Mouse (Mus musculus): ENCODE results near the gene Rpl18a. TPM values are rescaled to one million over a fixed set of nuclear protein-coding genes. Genes with fewer than 3 reads are reported as not detected.

Gene Rpl18a
- polyA plus RNA-seq, 1 experiment from 2014 or later = 2,149 TPM

DNA sequence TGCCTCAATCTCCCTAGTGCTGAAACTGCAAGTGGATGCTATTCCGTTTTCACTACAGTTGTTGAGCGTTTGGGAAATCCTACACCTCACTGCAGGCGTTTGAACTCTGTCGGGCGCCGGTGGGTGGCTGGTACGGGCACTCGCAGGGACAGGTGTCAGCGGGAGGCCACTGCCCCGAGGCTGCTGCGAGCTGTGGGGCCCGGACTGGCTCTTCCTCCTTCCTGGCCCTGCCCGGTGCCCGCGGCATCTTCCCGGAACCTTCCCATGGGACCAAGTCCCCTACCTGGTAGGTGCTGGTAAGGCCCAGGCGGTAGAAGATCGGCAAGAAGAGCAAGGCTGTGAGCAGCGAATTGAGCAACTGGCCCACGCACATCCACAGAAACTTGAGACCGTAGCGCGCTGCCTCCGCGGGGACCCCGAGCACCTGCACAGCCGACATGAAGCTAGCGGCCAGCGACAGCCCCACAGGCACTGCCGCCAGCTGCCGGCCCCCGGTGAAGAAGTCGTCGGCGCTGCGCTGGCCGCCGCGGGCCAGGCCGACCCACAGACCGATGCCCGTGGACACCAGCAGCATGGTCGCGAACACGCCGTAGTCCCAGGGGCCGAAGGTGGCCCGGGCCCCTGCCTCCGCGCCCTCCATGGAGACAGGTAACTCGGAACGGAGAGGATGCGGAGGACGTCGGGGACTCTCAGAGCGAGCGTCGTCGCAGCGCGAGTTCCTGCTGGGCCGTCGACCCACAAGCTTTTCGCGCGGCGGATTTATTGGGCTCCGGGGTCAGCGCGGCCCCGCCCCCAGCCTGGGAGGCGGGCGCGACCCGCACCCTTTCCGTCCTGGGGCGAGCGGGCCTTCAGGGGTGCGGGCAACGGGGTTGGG is 5.0 kb downstream of the Rpl18a start, which contains the start of gene Slc5a5:
TSS of gene Slc5a5 (minus strand) at position 736 of the 874 bp plus-strand sequence.
- ATAC-seq (ENCODE audit: low read depth) = no peak
- H3K27ac ChIP-seq (ENCODE audit: low read length) = no peak within 1 kb of the TSS
- H3K9ac ChIP-seq (ENCODE audit: low read depth, low read length) = no peak within 1 kb of the TSS; the same call in 1 of the 2 replicates
- peak within 1 kb of the TSS; percentile 14; the same call in 1 of the 2 replicates for H3K4me3 ChIP-seq (ENCODE audit: low read depth, low read length)
- 5% methylated on average over 78 of the region's 80 CpGs for WGBS (ENCODE audit: insufficient replicate concordance)
- peaks cover 22% of the 10 kb centered on the region for H3K36me3 ChIP-seq (ENCODE audit: control insufficient read depth, insufficient read depth)
- H3K27me3 ChIP-seq (ENCODE audit: control insufficient read depth, insufficient read depth, low read depth, low read length) = peaks cover 45% of the 10 kb centered on the region
- H3K9me3 ChIP-seq (replicated peaks; ENCODE audit: control insufficient read depth, low read length) = no peaks in the 10 kb centered on the region
- H3K4me1 ChIP-seq (ENCODE audit: control insufficient read depth, low read depth, low read length) = peaks cover 32% of the 10 kb centered on the region
- no peak within 1 kb of the TSS for H3K4me2 ChIP-seq (ENCODE audit: low read depth, low read length)

DNA sequence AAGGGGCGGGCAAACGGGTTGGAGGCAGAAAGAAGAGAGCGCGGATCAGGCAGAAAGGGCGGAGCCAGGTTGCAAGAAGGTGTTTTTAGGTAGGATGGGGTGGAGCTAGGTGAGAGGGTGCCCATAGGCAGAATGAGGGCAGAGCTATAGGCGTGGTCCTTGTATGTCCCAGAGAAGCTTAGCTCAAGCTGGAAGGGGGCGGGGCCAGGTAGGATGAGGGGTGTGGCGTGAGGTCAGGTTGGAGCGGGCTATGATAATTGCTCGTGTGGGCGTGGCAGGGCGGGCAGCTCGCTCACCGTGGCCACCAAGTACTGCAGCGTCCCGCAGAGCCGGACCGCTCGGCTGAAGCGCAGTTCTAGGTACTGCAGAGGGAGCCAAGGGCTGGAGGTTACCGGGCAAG is 5.9 kb downstream of the Rpl18a start:
- 8% methylated on average over 21 of the region's 21 CpGs for WGBS (ENCODE audit: insufficient replicate concordance)

GRCm38 (mm10) chr8:70890656-70891055 is 6.6 kb downstream of the Rpl18a start:
- H3K4me3 ChIP-seq (ENCODE audit: low read depth, low read length) = no peak overlapping the region
- WGBS (ENCODE audit: insufficient replicate concordance) = 84% methylated on average over 5 of the region's 5 CpGs
- no peak overlapping the region for H3K9ac ChIP-seq (ENCODE audit: low read depth, low read length)
- H3K4me2 ChIP-seq (ENCODE audit: low read depth, low read length) = no peak overlapping the region
- H3K27ac ChIP-seq (ENCODE audit: low read length) = no peak overlapping the region
- ATAC-seq (ENCODE audit: low read depth) = no peak
- peaks cover 20% of the 10 kb centered on the region for H3K36me3 ChIP-seq (ENCODE audit: control insufficient read depth, insufficient read depth)
- peaks cover 55% of the 10 kb centered on the region for H3K27me3 ChIP-seq (ENCODE audit: control insufficient read depth, insufficient read depth, low read depth, low read length)
- H3K4me1 ChIP-seq (ENCODE audit: control insufficient read depth, low read depth, low read length) = peaks cover 23% of the 10 kb centered on the region
- H3K9me3 ChIP-seq (replicated peaks; ENCODE audit: control insufficient read depth, low read length) = no peaks in the 10 kb centered on the region

More for the DNA sequence above, 5.9 kb downstream of the Rpl18a start:
- Histone ChIP-seq H3K36me3 (ENCODE audit: control insufficient read depth, insufficient read depth) (peaks cover 22% of the 10 kb centered on the region), H3K9me3 (replicated peaks; ENCODE audit: control insufficient read depth, low read length) (no peaks in the 10 kb centered on the region), H3K4me3 (ENCODE audit: low read depth, low read length) (no peak overlapping the region), H3K27ac (ENCODE audit: low read length) (no peak overlapping the region), H3K27me3 (ENCODE audit: control insufficient read depth, insufficient read depth, low read depth, low read length) (peaks cover 48% of the 10 kb centered on the region), H3K9ac (ENCODE audit: low read depth, low read length) (no peak overlapping the region), H3K4me2 (ENCODE audit: low read depth, low read length) (no peak overlapping the region), H3K4me1 (ENCODE audit: control insufficient read depth, low read depth, low read length) (peaks cover 30% of the 10 kb centered on the region)
- peak; percentile 28 for ATAC-seq (ENCODE audit: low read depth)

DNA sequence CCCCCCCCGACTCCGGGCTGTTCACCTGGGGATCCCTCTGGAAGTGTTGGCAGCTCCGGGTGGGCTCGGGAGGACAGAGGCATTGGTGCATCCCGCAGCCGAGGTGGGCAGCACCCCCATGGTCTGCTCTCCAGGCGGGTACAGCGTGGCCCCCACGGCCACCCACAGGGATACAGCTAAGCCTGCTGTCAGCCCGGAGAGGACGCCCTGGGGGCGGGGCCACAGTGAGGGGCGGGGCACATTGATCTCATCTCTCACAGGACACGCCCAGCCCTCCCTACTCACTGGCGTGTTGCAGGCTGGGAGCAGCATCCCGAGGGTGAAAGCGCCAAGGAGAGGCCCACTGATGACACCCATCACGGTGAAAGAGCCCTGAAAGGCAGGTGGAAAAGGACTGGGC is 9.5 kb downstream of the Rpl18a start:
- H3K4me2 ChIP-seq (ENCODE audit: low read depth, low read length) = 0 out of 2 replicates have a peak overlapping the region, but pooled peaks have one; percentile 3
- peaks cover 42% of the 10 kb centered on the region for H3K27me3 ChIP-seq (ENCODE audit: control insufficient read depth, insufficient read depth, low read depth, low read length)
- no peak overlapping the region for H3K27ac ChIP-seq (ENCODE audit: low read length)
- H3K4me1 ChIP-seq (ENCODE audit: control insufficient read depth, low read depth, low read length) = peaks cover 17% of the 10 kb centered on the region
- no peak overlapping the region for H3K9ac ChIP-seq (ENCODE audit: low read depth, low read length)
- ATAC-seq (ENCODE audit: low read depth) = peak; percentile 63
- 7% methylated on average over 16 of the region's 18 CpGs for WGBS (ENCODE audit: insufficient replicate concordance)
- no peaks in the 10 kb centered on the region for H3K36me3 ChIP-seq (ENCODE audit: control insufficient read depth, insufficient read depth)
- no peaks in the 10 kb centered on the region for H3K9me3 ChIP-seq (replicated peaks; ENCODE audit: control insufficient read depth, low read length)
- no peak overlapping the region for H3K4me3 ChIP-seq (ENCODE audit: low read depth, low read length)

DNA sequence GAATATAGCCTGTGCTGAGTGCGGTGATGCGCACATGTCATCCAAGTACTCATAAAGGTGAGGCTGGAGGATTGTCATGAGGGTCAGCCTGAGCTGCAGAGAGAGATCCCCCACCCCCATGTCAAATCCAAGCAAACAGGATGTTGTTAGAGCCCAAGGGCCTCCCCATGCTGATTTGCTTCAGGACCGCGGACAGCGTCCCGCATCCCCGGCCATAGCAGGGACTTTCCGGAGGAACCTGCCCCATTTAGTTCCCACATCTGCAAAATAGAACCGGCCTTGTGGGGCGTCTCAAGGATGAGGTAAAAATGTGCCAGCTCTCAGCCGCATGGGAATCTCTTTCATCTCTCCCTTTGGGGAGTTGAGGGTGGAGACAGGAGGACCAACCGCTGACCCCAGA is 11.6 kb downstream of the Rpl18a start:
- H3K27me3 ChIP-seq (ENCODE audit: control insufficient read depth, insufficient read depth, low read depth, low read length) = peaks cover 23% of the 10 kb centered on the region
- H3K36me3 ChIP-seq (ENCODE audit: control insufficient read depth, insufficient read depth) = no peaks in the 10 kb centered on the region
- no peaks in the 10 kb centered on the region for H3K9me3 ChIP-seq (replicated peaks; ENCODE audit: control insufficient read depth, low read length)
- H3K4me1 ChIP-seq (ENCODE audit: control insufficient read depth, low read depth, low read length) = peaks cover 5% of the 10 kb centered on the region
- 15% methylated on average over 12 of the region's 12 CpGs for whole genome bisulfite sequencing (ENCODE audit: insufficient replicate concordance)
- no peak overlapping the region for H3K27ac ChIP-seq (ENCODE audit: low read length)
- H3K4me3 ChIP-seq (ENCODE audit: low read depth, low read length) = no peak overlapping the region
- H3K9ac ChIP-seq (ENCODE audit: low read depth, low read length) = no peak overlapping the region
- no peak for ATAC-seq (ENCODE audit: low read depth)
- H3K4me2 ChIP-seq (ENCODE audit: low read depth, low read length) = no peak overlapping the region

- 46% methylated on average over 10 of the region's 10 CpGs for WGBS (ENCODE audit: insufficient replicate concordance)
- no peaks in the 10 kb centered on the region for H3K9me3 ChIP-seq (replicated peaks; ENCODE audit: control insufficient read depth, low read length)
- H3K27me3 ChIP-seq (ENCODE audit: control insufficient read depth, insufficient read depth, low read depth, low read length) = peaks cover 23% of the 10 kb centered on the region
- no peaks in the 10 kb centered on the region for H3K36me3 ChIP-seq (ENCODE audit: control insufficient read depth, insufficient read depth)
- no peak overlapping the region for H3K27ac ChIP-seq (ENCODE audit: low read length)
- no peak overlapping the region for H3K9ac ChIP-seq (ENCODE audit: low read depth, low read length)
- no peak for ATAC-seq (ENCODE audit: low read depth)
- H3K4me3 ChIP-seq (ENCODE audit: low read depth, low read length) = no peak overlapping the region
- no peak overlapping the region for H3K4me2 ChIP-seq (ENCODE audit: low read depth, low read length)
- peaks cover 5% of the 10 kb centered on the region for H3K4me1 ChIP-seq (ENCODE audit: control insufficient read depth, low read depth, low read length)
Measured at GRCm38 (mm10) chr8:70884683-70885082, 12.5 kb downstream of the Rpl18a start.

DNA sequence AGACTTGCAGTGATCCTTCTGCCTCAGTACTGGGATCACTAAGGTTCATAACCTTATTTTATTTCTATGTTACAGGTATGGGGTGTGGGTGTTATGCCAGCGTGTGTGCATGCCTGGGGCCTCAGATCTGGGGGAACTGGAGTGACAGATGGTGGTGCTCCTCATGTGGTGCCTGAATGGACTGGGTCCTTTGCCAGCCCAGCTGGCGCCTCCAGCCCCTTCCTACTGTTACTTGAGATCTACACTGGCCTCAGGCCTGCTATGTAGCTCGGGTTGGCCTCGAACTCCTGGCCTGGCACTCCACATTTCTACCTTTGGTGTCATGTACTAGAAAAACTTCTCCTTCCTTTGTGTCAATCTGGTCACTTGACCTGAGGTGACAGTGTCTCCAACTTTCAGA is 13.0 kb downstream of the Rpl18a start:
- no peak for ATAC-seq (ENCODE audit: low read depth)
- WGBS (ENCODE audit: insufficient replicate concordance) = 59% methylated on average over 4 of the region's 4 CpGs

DNA sequence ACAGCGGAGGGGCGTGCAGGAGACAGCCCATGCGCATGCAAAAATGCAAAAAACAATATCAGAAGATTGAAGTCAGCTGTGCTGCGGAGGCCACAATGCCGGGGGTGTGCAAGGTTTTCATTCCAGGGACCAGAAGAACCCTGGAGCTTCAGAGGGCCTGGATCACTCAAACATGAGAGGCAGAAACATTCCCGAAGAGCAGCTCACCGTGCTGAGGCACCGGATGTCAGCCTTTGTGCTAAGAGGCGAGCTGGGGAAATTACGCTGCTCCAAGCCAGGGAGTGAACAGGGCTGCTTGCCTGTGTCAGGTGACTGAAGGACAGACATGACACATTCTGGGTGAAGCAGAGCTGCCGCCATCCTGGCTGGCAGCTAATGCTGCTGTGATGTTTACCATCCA is 16.7 kb downstream of the Rpl18a start:
- H3K4me1 ChIP-seq (ENCODE audit: control insufficient read depth, low read depth, low read length) = peaks cover 4% of the 10 kb centered on the region
- no peak overlapping the region for H3K27ac ChIP-seq (ENCODE audit: low read length)
- no peaks in the 10 kb centered on the region for H3K9me3 ChIP-seq (replicated peaks; ENCODE audit: control insufficient read depth, low read length)
- no peak overlapping the region for H3K4me2 ChIP-seq (ENCODE audit: low read depth, low read length)
- H3K27me3 ChIP-seq (ENCODE audit: control insufficient read depth, insufficient read depth, low read depth, low read length) = peaks cover 13% of the 10 kb centered on the region
- H3K4me3 ChIP-seq (ENCODE audit: low read depth, low read length) = no peak overlapping the region
- no peaks in the 10 kb centered on the region for H3K36me3 ChIP-seq (ENCODE audit: control insufficient read depth, insufficient read depth)
- ATAC-seq (ENCODE audit: low read depth) = no peak
- WGBS (ENCODE audit: insufficient replicate concordance) = 32% methylated on average over 11 of the region's 11 CpGs
- H3K9ac ChIP-seq (ENCODE audit: low read depth, low read length) = no peak overlapping the region

More for the DNA sequence above, 13.0 kb downstream of the Rpl18a start:
- H3K27ac ChIP-seq (ENCODE audit: low read length) = no peak overlapping the region
- H3K9me3 ChIP-seq (replicated peaks; ENCODE audit: control insufficient read depth, low read length) = no peaks in the 10 kb centered on the region
- H3K27me3 ChIP-seq (ENCODE audit: control insufficient read depth, insufficient read depth, low read depth, low read length) = peaks cover 27% of the 10 kb centered on the region
- no peaks in the 10 kb centered on the region for H3K36me3 ChIP-seq (ENCODE audit: control insufficient read depth, insufficient read depth)
- no peak overlapping the region for H3K4me2 ChIP-seq (ENCODE audit: low read depth, low read length)
- H3K9ac ChIP-seq (ENCODE audit: low read depth, low read length) = no peak overlapping the region
- no peak overlapping the region for H3K4me3 ChIP-seq (ENCODE audit: low read depth, low read length)
- peaks cover 5% of the 10 kb centered on the region for H3K4me1 ChIP-seq (ENCODE audit: control insufficient read depth, low read depth, low read length)

DNA sequence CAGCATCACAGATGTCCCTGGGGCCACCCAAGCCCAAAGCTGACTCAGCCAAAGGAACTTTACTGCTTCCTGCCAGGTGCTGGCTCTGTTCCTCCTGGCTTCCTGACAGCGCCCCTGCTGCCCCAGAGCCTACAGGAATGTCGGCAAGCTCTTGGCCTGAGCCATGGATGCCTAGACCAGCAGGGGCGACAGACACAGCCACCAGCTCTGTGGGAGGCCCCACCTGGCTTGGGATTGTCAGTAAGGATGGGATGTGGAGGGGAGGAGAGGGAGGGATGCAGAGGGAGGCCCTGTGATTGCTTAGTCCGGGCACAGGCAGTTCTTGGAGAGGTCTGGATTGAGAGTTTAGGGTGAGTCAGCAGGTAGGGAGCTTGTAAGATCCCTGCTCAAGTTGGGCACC is 17.1 kb downstream of the Rpl18a start:
- Histone ChIP-seq H3K4me1 (ENCODE audit: control insufficient read depth, low read depth, low read length) (peaks cover 4% of the 10 kb centered on the region), H3K27me3 (ENCODE audit: control insufficient read depth, insufficient read depth, low read depth, low read length) (peaks cover 13% of the 10 kb centered on the region), H3K4me2 (ENCODE audit: low read depth, low read length) (no peak overlapping the region), H3K9ac (ENCODE audit: low read depth, low read length) (no peak overlapping the region), H3K9me3 (replicated peaks; ENCODE audit: control insufficient read depth, low read length) (no peaks in the 10 kb centered on the region), H3K36me3 (ENCODE audit: control insufficient read depth, insufficient read depth) (no peaks in the 10 kb centered on the region), H3K27ac (ENCODE audit: low read length) (no peak overlapping the region), H3K4me3 (ENCODE audit: low read depth, low read length) (no peak overlapping the region)
- 15% methylated on average over 4 of the region's 4 CpGs for WGBS (ENCODE audit: insufficient replicate concordance)
- no peak for ATAC-seq (ENCODE audit: low read depth)
